Mouse (Mus musculus) c-Kit-positive CD71-positive TER-119-positive erythroid progenitor cells, embryonic 14.5 days (primary cell): ENCODE results near the gene Abcg4.

Experiments used
- DNase-seq: peaks from one replicate; pipeline ENCODE4 v3.0.0-alpha.2; 2013; ENCODE audit warnings: low spot score

The Abcg4 gene

DNA sequence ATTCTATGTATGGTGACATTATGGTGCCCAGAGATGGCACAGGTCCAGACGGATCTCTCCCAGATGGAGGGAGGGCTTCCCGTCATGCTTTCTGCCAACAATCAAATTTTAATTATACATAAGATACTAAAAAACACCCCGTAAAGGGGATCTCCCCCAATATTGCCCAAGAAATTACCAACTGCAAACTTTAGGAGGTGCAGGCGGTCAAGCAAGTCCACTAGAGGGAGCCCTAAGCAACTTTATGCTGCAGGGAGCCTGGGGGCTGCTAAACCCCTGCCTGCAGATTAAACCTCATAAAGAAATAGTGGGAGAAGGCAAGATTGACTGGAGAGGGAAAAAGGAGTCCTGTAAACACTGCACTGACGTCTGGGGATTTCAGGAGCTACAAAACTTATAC, 49.0 kb downstream of the Abcg4 start:
- DNase-seq = peak; percentile 44

DNA sequence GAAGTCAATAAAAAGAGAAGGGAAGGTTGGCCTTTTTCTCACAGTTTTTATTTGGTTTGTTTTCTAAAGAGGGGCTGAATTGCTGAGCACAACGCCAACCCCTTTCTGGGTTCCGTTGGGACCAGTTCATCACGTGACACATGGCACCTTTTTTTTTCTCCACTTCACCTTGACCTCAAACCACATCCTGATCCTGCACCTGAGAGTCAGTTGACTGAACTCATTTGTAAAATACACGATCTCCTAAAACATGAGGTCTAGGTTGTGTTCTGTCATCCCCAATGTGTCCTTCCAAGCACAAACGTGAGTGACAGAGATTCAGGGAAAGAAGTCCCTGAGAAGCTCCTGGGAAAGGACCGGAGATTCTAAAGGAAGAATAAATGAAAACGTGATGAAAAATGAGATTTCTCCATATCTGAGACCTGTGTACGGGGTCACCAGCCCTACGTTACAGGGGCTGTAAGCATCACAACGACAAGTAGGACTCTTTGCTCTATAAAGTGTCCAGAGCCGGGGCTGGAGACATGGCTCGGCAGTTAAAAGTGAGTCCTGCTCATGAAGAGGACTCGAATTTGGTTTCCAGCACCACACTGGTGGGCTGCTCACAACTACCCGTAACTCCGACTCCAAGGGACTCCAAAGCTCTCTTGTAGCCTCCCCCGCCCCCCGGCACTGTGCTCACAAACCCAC, 49.8 kb downstream of the Abcg4 start:
- no peak for DNase-seq

DNA sequence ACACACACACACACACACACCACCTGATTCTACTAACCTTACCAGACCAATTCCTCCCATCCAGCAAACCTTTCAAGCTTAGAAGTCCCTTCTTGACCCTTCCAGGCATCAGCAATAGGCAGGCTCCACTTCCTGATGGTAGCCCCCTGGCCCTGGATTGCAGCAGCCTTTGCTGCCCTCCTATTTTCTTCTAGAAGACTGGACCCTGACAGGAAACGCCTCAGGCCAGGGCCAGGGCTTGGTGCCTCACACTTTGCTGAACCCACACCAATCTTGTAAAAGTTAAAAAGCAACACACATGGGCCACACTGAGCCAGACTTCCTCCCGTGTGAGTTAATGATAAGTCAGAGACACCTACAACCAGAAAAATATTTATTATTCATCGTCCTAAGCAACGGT, 51.3 kb downstream of the Abcg4 start:
- DNase-seq = no peak

- no peak for DNase-seq
Measured at GRCm38 (mm10) chr9:44236601-44237000, 51.8 kb downstream of the Abcg4 start.

DNA sequence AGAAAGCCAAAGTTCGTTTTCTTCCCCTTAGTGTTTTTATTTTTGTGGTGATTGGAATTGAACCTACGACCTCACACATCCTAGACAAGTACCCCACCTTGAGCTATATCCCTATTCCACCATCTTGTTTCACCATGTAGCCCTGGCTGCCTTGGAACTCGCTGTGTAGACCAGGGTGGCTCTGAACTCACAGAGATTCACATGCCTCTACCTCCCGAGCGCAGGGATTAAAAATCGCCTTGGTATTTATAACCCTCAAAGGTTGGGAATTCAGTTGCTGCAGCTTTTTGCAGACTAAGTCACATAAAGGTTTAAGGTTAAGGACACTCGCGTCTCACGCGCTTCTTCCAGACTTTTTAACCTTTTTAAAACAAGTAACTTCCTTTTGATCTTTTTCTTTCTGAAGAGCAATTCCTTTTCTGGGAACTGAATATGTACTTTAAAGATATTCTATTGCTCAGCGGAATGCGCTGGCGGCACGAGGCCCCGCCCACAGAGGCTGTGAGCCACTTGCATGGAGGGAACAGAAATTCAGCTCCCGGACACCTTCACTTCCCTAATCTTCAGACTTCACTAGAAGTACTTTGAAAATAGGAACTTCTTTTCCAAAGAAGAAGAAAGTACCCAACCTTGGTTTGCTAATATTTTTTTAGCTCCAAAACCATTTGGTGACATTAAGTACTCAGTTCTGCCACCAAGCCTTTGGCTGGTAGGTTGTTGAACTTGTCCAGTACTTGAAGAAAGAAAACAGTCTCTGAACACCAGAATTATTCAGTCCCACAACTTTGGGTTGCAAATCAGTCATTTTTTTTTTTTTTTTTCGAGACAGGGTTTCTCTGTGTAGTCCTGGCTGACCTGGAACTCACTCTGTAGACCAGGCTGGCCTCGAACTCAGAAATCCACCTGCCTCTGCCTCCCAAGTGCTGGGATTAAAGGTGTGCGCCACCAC, 53.7 kb downstream of the Abcg4 start:
- peak; percentile 76 for DNase-seq

GRCm38 (mm10) chr9:44233802-44234478, 54.5 kb downstream of the Abcg4 start, which contains the start of gene Cbl:
TSS of gene Cbl (minus strand) at chr9:44234049.
- DNase-seq = peak; percentile 98

- DNase-seq = peak; percentile 45
Measured at GRCm38 (mm10) chr9:44233021-44233801, 55.2 kb downstream of the Abcg4 start.

- DNase-seq = no peak
Measured at GRCm38 (mm10) chr9:44231609-44232008, 56.8 kb downstream of the Abcg4 start.

DNA sequence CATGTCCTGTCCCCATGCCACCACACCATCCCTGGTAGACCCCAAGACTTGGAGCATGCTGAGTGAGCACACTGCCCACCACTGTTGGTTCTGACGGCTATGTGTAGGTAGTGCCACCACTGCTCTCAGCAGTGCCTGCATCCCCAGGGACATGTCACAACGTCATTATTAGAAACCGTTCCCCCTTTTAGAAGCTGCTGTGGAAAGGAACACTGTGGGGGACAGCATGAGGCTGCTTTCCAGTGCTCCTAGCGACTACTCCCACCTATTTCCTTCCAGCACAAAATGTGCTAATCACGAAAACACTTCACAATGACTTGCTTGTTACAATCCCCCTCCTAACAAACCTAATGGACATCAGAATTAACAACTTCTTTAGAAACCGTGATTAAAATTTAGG, 62.4 kb downstream of the Abcg4 start:
- no peak for DNase-seq
